Mouse (Mus musculus) cortical plate, adult 2 months (tissue): ENCODE data around the gene Lamtor4.

Experiments
- CTCF ChIP-seq: fragments of 200-500 bp; IDR thresholded peaks from 2 replicates; pipeline ENCODE4 v1.5.1; 2011; ENCODE audit warnings: mild to moderate bottlenecking, control low read depth, low read length; ENCODE audit not compliant: insufficient read depth; ENCODE audit errors: extremely low read depth
- POLR2A ChIP-seq: fragments of 200-500 bp; IDR thresholded peaks from 2 replicates; pipeline ENCODE4 v1.6.1; 2011; ENCODE audit warnings: mild to moderate bottlenecking, low read length, control low read depth; ENCODE audit not compliant: insufficient read depth; ENCODE audit errors: extremely low read depth

DNA sequence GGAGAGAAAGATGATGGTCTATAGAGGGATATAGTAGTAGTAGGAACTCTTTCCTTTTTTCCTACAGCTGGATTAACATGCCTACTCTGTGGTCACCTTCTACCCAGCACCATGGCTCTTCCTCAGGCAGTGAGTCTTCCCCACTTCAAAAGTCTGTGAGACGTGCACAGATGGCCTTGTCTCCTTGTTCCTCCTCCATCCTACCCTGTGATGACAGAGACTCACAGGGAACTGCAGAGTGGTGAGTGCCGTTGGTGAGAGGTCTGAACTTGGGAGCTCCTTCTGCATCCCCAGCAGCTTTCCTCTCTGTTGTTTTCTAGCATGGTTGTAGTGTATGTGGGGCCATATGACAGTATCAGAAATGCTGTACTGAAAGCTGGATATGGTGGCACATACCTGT is 26.5 kb downstream of the Lamtor4 start:
- TF ChIP-seq CTCF (no peak), POLR2A (no peak)
